Mouse (Mus musculus) c-Kit-negative CD71-positive TER-119-positive erythroid progenitor cells, embryonic 14.5 days (primary cell): ENCODE data around the gene Prpsap1.
"Not testable (repeated sequence)": the region's sequence is repeated elsewhere in the genome, so short reads cannot be mapped to it uniquely, and the experiment has no call there.

Experiments used
- DNase-seq: peaks from one replicate; pipeline ENCODE4 v3.0.0-alpha.2; 2013; ENCODE audit warnings: low read depth, low spot score

Prpsap1 gene

GRCm38 (mm10) chr11:116488207-116488606 is 5.8 kb downstream of the Prpsap1 start:
- no peak for DNase-seq

GRCm38 (mm10) chr11:116484261-116484660 is 9.7 kb downstream of the Prpsap1 start:
- no peak for DNase-seq

- DNase-seq, result no peak
These were observed 12.2 kb downstream of the Prpsap1 start for GRCm38 (mm10) chr11:116481776-116482175.

GRCm38 (mm10) chr11:116480975-116481374 is 13.0 kb downstream of the Prpsap1 start:
- DNase-seq, result no peak

- no peak for DNase-seq
These were observed 14.2 kb downstream of the Prpsap1 start for GRCm38 (mm10) chr11:116479832-116480231.

GRCm38 (mm10) chr11:116478978-116479377 is 15.0 kb downstream of the Prpsap1 start:
- no peak for DNase-seq

GRCm38 (mm10) chr11:116477160-116477759 is 16.7 kb downstream of the Prpsap1 start:
- DNase-seq, result no peak

GRCm38 (mm10) chr11:116476696-116477095 is 17.3 kb downstream of the Prpsap1 start:
- no peak for DNase-seq

- no peak for DNase-seq
These were observed 18.0 kb downstream of the Prpsap1 start for GRCm38 (mm10) chr11:116476041-116476440.

- DNase-seq, result no peak
These were observed 21.7 kb downstream of the Prpsap1 start for GRCm38 (mm10) chr11:116472275-116472674.

- no peak for DNase-seq
These were observed 23.1 kb downstream of the Prpsap1 start for GRCm38 (mm10) chr11:116470896-116471295.

- DNase-seq, result no peak
These were observed 23.8 kb downstream of the Prpsap1 start for GRCm38 (mm10) chr11:116470249-116470648.

GRCm38 (mm10) chr11:116468338-116468737 is 25.7 kb downstream of the Prpsap1 start:
- not testable (repeated sequence) for DNase-seq

GRCm38 (mm10) chr11:116466141-116466540 is 27.9 kb downstream of the Prpsap1 start, which contains the start of gene Qrich2:
Gene Qrich2, minus strand, starts transcription at chr11:116466241.
- DNase-seq, result no peak

GRCm38 (mm10) chr11:116463833-116464232 is 30.2 kb downstream of the Prpsap1 start:
- DNase-seq, result peak; percentile 58

GRCm38 (mm10) chr11:116463338-116463737 is 30.7 kb downstream of the Prpsap1 start:
- DNase-seq, result no peak

- DNase-seq, result no peak
These were observed 34.2 kb downstream of the Prpsap1 start for GRCm38 (mm10) chr11:116459786-116460185.

- DNase-seq, result no peak
These were observed 37.8 kb downstream of the Prpsap1 start for GRCm38 (mm10) chr11:116456234-116456633.

GRCm38 (mm10) chr11:116453889-116454288 is 40.1 kb downstream of the Prpsap1 start:
- no peak for DNase-seq

- DNase-seq, result no peak
These were observed 44.7 kb downstream of the Prpsap1 start for GRCm38 (mm10) chr11:116449341-116449740.

GRCm38 (mm10) chr11:116447822-116448221 is 46.2 kb downstream of the Prpsap1 start:
- no peak for DNase-seq

- no peak for DNase-seq
These were observed 47.6 kb downstream of the Prpsap1 start for GRCm38 (mm10) chr11:116446308-116446887.

GRCm38 (mm10) chr11:116445596-116446307 is 48.2 kb downstream of the Prpsap1 start:
- DNase-seq, result peak; percentile 80
